Mouse (Mus musculus) NIH3T3 (cell line): ENCODE data around the gene Cd5.

ENCODE experiments used
- DNase-seq: peaks from one replicate; pipeline ENCODE4 v3.0.0-alpha.2; 2012; ENCODE audit warnings: low read depth

Cd5 gene

GRCm38 (mm10) chr19:10758708-10759107, 19.9 kb upstream of the Cd5 start:
- no peak for DNase-seq

GRCm38 (mm10) chr19:10757526-10757925, 18.7 kb upstream of the Cd5 start:
- no peak for DNase-seq

GRCm38 (mm10) chr19:10757125-10757524, 18.3 kb upstream of the Cd5 start:
- no peak for DNase-seq

- no peak for DNase-seq
These were observed 13.8 kb upstream of the Cd5 start for GRCm38 (mm10) chr19:10752646-10753045.

GRCm38 (mm10) chr19:10752106-10752505, 13.3 kb upstream of the Cd5 start:
- DNase-seq: no peak

- DNase-seq: no peak
These were observed 12.8 kb upstream of the Cd5 start for GRCm38 (mm10) chr19:10751607-10752006.

- DNase-seq: no peak
These were observed 11.4 kb upstream of the Cd5 start for GRCm38 (mm10) chr19:10750161-10750560.

- DNase-seq: no peak
These were observed 10.5 kb upstream of the Cd5 start for GRCm38 (mm10) chr19:10749295-10749694.

GRCm38 (mm10) chr19:10748401-10749102, 9.8 kb upstream of the Cd5 start:
- DNase-seq: no peak

GRCm38 (mm10) chr19:10747718-10748117, 8.9 kb upstream of the Cd5 start:
- DNase-seq: no peak

- peak; percentile 37 for DNase-seq
These were observed 8.4 kb upstream of the Cd5 start for GRCm38 (mm10) chr19:10747182-10747581.

GRCm38 (mm10) chr19:10742565-10742964, 3.8 kb upstream of the Cd5 start:
- no peak for DNase-seq

GRCm38 (mm10) chr19:10742145-10742544, 3.3 kb upstream of the Cd5 start:
- DNase-seq: no peak

- peak; percentile 75 for DNase-seq
These were observed 2.0 kb upstream of the Cd5 start for GRCm38 (mm10) chr19:10740641-10741440.

GRCm38 (mm10) chr19:10739916-10740315, 1.1 kb upstream of the Cd5 start:
- no peak for DNase-seq

GRCm38 (mm10) chr19:10738038-10738437, 764 bp downstream of the Cd5 start:
- no peak for DNase-seq

GRCm38 (mm10) chr19:10735861-10736260, 2.9 kb downstream of the Cd5 start:
- no peak for DNase-seq

- no peak for DNase-seq
These were observed 3.7 kb downstream of the Cd5 start for GRCm38 (mm10) chr19:10735061-10735460.

GRCm38 (mm10) chr19:10734554-10734953, 4.2 kb downstream of the Cd5 start:
- DNase-seq: no peak

- DNase-seq: no peak
These were observed 5.2 kb downstream of the Cd5 start for GRCm38 (mm10) chr19:10733501-10734127.

- DNase-seq: no peak
These were observed 6.1 kb downstream of the Cd5 start for GRCm38 (mm10) chr19:10732741-10733140.

GRCm38 (mm10) chr19:10731975-10732374, 6.8 kb downstream of the Cd5 start:
- no peak for DNase-seq

GRCm38 (mm10) chr19:10730469-10730868, 8.3 kb downstream of the Cd5 start:
- no peak for DNase-seq
